Mouse (Mus musculus): ENCODE measurements at regions not wholly inside any gene's neighbourhood (a gene's known extent, or its start where the extent isn't known, plus 50 kb on each side); places are given as distances from the start of the nearest gene placed in this dataset.

DNA sequence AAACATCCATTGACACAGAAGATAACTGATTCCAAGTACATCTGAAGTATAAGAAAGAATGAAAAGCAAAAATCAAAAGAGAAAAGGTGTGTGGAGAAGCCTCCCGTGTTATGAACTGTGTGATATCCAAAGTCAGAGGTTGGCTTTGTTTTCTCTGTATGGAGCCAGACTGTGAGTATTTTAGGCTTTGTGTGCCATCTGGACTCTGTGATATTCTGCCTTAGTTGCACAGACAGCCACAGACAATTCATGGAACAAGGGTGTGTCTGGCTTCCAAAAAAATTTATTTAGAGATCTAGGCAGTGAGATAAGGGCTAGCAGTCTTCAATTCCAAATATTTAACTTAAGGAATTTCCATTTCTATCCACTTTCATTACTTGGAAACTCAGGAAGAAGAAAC is 111.5 kb upstream of the Dpp10 start:
- no peak for DNase-seq (ENCODE audit: low read depth, low spot score)

GRCm38 (mm10) chr1:124152101-124152500 is 106.7 kb upstream of the Dpp10 start:
- DNase-seq (ENCODE audit: low read depth, low spot score), result no peak

DNA sequence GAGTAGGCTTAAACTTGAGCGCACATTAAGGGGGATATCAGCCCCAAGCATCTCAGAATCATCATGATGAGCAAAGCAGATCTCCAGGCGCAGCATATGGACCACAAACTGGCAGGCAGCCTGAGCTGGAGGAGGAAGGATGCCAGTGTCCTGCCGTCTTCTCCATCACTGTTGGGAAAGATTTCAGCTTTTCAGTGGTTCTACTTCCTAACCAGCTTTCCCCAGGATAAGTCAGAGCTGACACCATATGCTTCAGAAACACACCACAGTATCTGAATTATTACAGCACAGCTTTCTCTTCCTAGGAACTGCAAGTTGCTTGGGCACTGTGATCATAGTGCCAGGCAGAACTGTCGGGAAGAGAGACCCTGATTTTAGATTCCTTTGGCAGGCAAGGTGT is 103.2 kb upstream of the Dpp10 start:
- DNase-seq (ENCODE audit: low read depth, low spot score), result peak; percentile 32

GRCm38 (mm10) chr1:124104286-124104846 is 59.0 kb upstream of the Dpp10 start:
- DNase-seq (ENCODE audit: low read depth, low spot score), result no peak

- no peak for DNase-seq (ENCODE audit: low read depth, low spot score)
These were observed 57.7 kb upstream of the Dpp10 start for GRCm38 (mm10) chr1:124103049-124103448.

Measured in brain, embryonic 18.5 days (tissue).